Comparison of ENCODE assay signal across 20 mouse cellular contexts in genomic region chr3:146189933-146190332, GRCm38 (mm10). TPM values are rescaled to one million over a fixed set of nuclear protein-coding genes. Genes with fewer than 3 reads are reported as not detected.
DNase-seq lines count a peak whose midpoint lies in the region; ATAC-seq and TF ChIP-seq lines count a peak whose summit lies in the region.
"Had no signal": no experiment of that assay in that cellular context is flagged by ENCODE, and none has a peak within 500 bp of the region (broad histone marks: within the 10 kb centered on the region; RNA-seq: fewer than 3 reads in every experiment).

No protein-coding gene starts in this region.

- no peak overlapping the region for H3K4me2 ChIP-seq in intestine, postnatal 0 days (replicated peaks; ENCODE audit: low read depth)
- no peak overlapping the region for H3K4me2 ChIP-seq in intestine, embryonic 16.5 days (ENCODE audit: low read depth, low read length)
- H3K4me2 ChIP-seq in stomach, postnatal 0 days (replicated peaks; ENCODE audit: low read depth) = no peak overlapping the region
- H3K4me2 ChIP-seq: embryonic facial prominence, embryonic 12.5 days; forebrain, embryonic 12.5 days; limb, embryonic 13.5 days had no signal

- no peak overlapping the region for H3K9ac ChIP-seq in intestine, postnatal 0 days (ENCODE audit: low read depth, low read length)
- H3K9ac ChIP-seq in intestine, embryonic 16.5 days (ENCODE audit: low read depth, low read length) = no peak overlapping the region
- H3K9ac ChIP-seq in stomach, postnatal 0 days (ENCODE audit: low read length) = no peak overlapping the region
- H3K9ac ChIP-seq: embryonic facial prominence, embryonic 12.5 days; forebrain, embryonic 12.5 days; limb, embryonic 13.5 days had no signal

- H3K9me3 ChIP-seq in intestine, postnatal 0 days (ENCODE audit: control insufficient read depth) = no peaks in the 10 kb centered on the region
- H3K9me3 ChIP-seq in intestine, embryonic 16.5 days (ENCODE audit: control insufficient read depth, low read length) = no peaks in the 10 kb centered on the region
- H3K9me3 ChIP-seq in stomach, postnatal 0 days (ENCODE audit: control insufficient read depth, low read length) = no peaks in the 10 kb centered on the region
- H3K9me3 ChIP-seq: embryonic facial prominence, embryonic 12.5 days; forebrain, embryonic 12.5 days; limb, embryonic 13.5 days had no signal

- TF ChIP-seq EP300 in stomach, postnatal 0 days (optimal IDR thresholded peaks at IDR 0.05) = no peak

- H3K4me1 ChIP-seq in intestine, postnatal 0 days (replicated peaks; ENCODE audit: control insufficient read depth, insufficient read depth, low read length) = no peaks in the 10 kb centered on the region
- H3K4me1 ChIP-seq in intestine, embryonic 16.5 days (ENCODE audit: control insufficient read depth, insufficient read depth, low read length) = no peaks in the 10 kb centered on the region
- no peaks in the 10 kb centered on the region for H3K4me1 ChIP-seq in spleen, adult 2 months (ENCODE audit: control insufficient read depth, insufficient read depth, insufficient read length)
- no peaks in the 10 kb centered on the region for H3K4me1 ChIP-seq in stomach, postnatal 0 days (replicated peaks; ENCODE audit: control insufficient read depth, insufficient read depth)
- H3K4me1 ChIP-seq: embryonic facial prominence, embryonic 12.5 days; limb, embryonic 13.5 days had no signal

- no peak overlapping the region for H3K27ac ChIP-seq in intestine, postnatal 0 days (ENCODE audit: low read depth, low read length)
- H3K27ac ChIP-seq in intestine, embryonic 16.5 days (ENCODE audit: low read length) = no peak overlapping the region
- no peak overlapping the region for H3K27ac ChIP-seq in spleen, adult 2 months (ENCODE audit: insufficient read depth, low read length)
- H3K27ac ChIP-seq in stomach, postnatal 0 days (replicated peaks) = no peak overlapping the region
- H3K27ac ChIP-seq: embryonic facial prominence, embryonic 12.5 days; forebrain, embryonic 12.5 days; limb, embryonic 13.5 days had no signal

- TF ChIP-seq POLR2A in spleen, adult 2 months (IDR thresholded peaks at IDR 0.05; ENCODE audit: low read depth, low read length) = no peak

- ATAC-seq in intestine, postnatal 0 days = no peak
- no peak for ATAC-seq in intestine, embryonic 16.5 days
- ATAC-seq in stomach, postnatal 0 days (ENCODE audit: low FRiP score, low TSS enrichment) = no peak
- ATAC-seq: activated CD4-positive, CD25-positive, alpha-beta regulatory T cell, adult 4 months had no signal

- no peak overlapping the region for H3K4me3 ChIP-seq in intestine, postnatal 0 days (ENCODE audit: low read depth, low read length)
- H3K4me3 ChIP-seq in intestine, embryonic 16.5 days (ENCODE audit: low read length) = no peak overlapping the region
- no peak overlapping the region for H3K4me3 ChIP-seq in spleen, adult 2 months (ENCODE audit: extremely low read depth, insufficient read depth, insufficient read length)
- H3K4me3 ChIP-seq in stomach, postnatal 0 days (ENCODE audit: low read depth, low read length) = no peak overlapping the region
- H3K4me3 ChIP-seq: embryonic facial prominence, embryonic 12.5 days; forebrain, embryonic 12.5 days; limb, embryonic 13.5 days had no signal

- TF ChIP-seq CTCF in intestine, postnatal 0 days (IDR thresholded peaks at IDR 0.05; ENCODE audit: low read depth) = peak; percentile 56
- peak; percentile 14; the same call in 1 of the 2 replicates for TF ChIP-seq CTCF in spleen, adult 2 months (IDR thresholded peaks at IDR 0.05; ENCODE audit: extremely low read depth, insufficient read depth, insufficient read length, insufficient replicate concordance)
- TF ChIP-seq CTCF in stomach, postnatal 0 days (IDR thresholded peaks at IDR 0.05; ENCODE audit: low read depth) = peak; percentile 34; the same call in 1 of the 2 replicates

- H3K36me3 ChIP-seq in intestine, postnatal 0 days (ENCODE audit: control insufficient read depth, insufficient read depth) = no peaks in the 10 kb centered on the region
- no peaks in the 10 kb centered on the region for H3K36me3 ChIP-seq in intestine, embryonic 16.5 days (ENCODE audit: control insufficient read depth, insufficient read depth, low read length)
- peaks cover 2% of the 10 kb centered on the region; the same call in 1 of the 2 replicates for H3K36me3 ChIP-seq in spleen, adult 2 months (ENCODE audit: control insufficient read depth, insufficient read depth, low read length)
- no peaks in the 10 kb centered on the region for H3K36me3 ChIP-seq in stomach, postnatal 0 days (ENCODE audit: control insufficient read depth, insufficient read depth, low read length)
- H3K36me3 ChIP-seq: embryonic facial prominence, embryonic 12.5 days; forebrain, embryonic 12.5 days; limb, embryonic 13.5 days had no signal

- WGBS in intestine, postnatal 0 days = 81% methylated on average over 10 of the region's 10 CpGs
- 73% methylated on average over 10 of the region's 10 CpGs for WGBS in intestine, embryonic 16.5 days
- 86% methylated on average over 10 of the region's 10 CpGs for WGBS in spleen, adult 2 months
- 72% methylated on average over 10 of the region's 10 CpGs for WGBS in stomach, postnatal 0 days

- no peaks in the 10 kb centered on the region for H3K27me3 ChIP-seq in intestine, postnatal 0 days (replicated peaks; ENCODE audit: control insufficient read depth, insufficient read depth, low read length)
- H3K27me3 ChIP-seq in intestine, embryonic 16.5 days (replicated peaks; ENCODE audit: control insufficient read depth, insufficient read depth, low read length) = no peaks in the 10 kb centered on the region
- H3K27me3 ChIP-seq in spleen, adult 2 months (ENCODE audit: control insufficient read depth, insufficient read depth, low read length) = no peaks in the 10 kb centered on the region
- no peaks in the 10 kb centered on the region for H3K27me3 ChIP-seq in stomach, postnatal 0 days (ENCODE audit: control insufficient read depth, insufficient read depth, low read length)
- H3K27me3 ChIP-seq: embryonic facial prominence, embryonic 12.5 days; forebrain, embryonic 12.5 days; limb, embryonic 13.5 days had no signal

- DNase-seq in spleen, adult 2 months (ENCODE audit: low read depth in 1 of 2, low spot score in 2 of 2) = no peak
- DNase-seq in spleen, postnatal 36 days (ENCODE audit: low spot score in 2 of 2) = no peak
- DNase-seq in ZHBTc4 (ENCODE audit: low read depth, low spot score) = peak; percentile 55
- DNase-seq in stomach, postnatal 0 days (ENCODE audit: low spot score) = no peak
- no peak for DNase-seq in left cerebral cortex, adult 8-10 months (ENCODE audit: low spot score in 2 of 2)
- DNase-seq in cerebellum, adult 11 months = no peak
- DNase-seq: cerebellum, adult 8-10 months; kidney, adult 18-20 months; layer of hippocampus, adult 9-11 months; lung, postnatal 14 days; right cerebral cortex, adult 18-20 months had no signal

RNA-seq across cellular contexts. Expression of gene Lpar3, which starts 30.8 kb away (rescaled TPM):
- 10.7 TPM in 2 replicates for polyA plus RNA-seq in intestine, postnatal 0 days (2015; fragmentation: Nextera tagmentation; extraction: Ambion mirVana)
- 2.8 and 3.1 TPM in 2 replicates for polyA plus RNA-seq in intestine, embryonic 16.5 days (2015; fragmentation: Nextera tagmentation; extraction: Ambion mirVana)
- polyA plus RNA-seq in spleen, adult 2 months (2012; rRNA removed) = 0.57 and 1.2 TPM in 2 replicates
- polyA plus RNA-seq in stomach, postnatal 0 days (2015; fragmentation: Nextera tagmentation; extraction: Ambion mirVana) = 0.38 and 0.53 TPM in 2 replicates
- under 1 TPM; 0.24 to 0.60 (median 0.34) TPM for total RNA-seq in left cerebral cortex, adult 8-10 months (2022)
- total RNA-seq: hematopoietic stem cell, adult 5-6 weeks had no signal
- polyA plus RNA-seq: activated CD4-positive, CD25-positive, alpha-beta regulatory T cell, adult 4 months had no signal

RNA-seq across cellular contexts. Expression of gene Mcoln2, which starts 40.3 kb away (rescaled TPM):
- polyA plus RNA-seq in intestine, postnatal 0 days (2015; fragmentation: Nextera tagmentation; extraction: Ambion mirVana) = 6.4 TPM in 2 replicates
- 8.1 and 8.8 TPM in 2 replicates for polyA plus RNA-seq in intestine, embryonic 16.5 days (2015; fragmentation: Nextera tagmentation; extraction: Ambion mirVana)
- 6.6 and 8.2 TPM in 2 replicates for polyA plus RNA-seq in spleen, adult 2 months (2012; rRNA removed)
- polyA plus RNA-seq in stomach, postnatal 0 days (2015; fragmentation: Nextera tagmentation; extraction: Ambion mirVana) = 1.9 TPM in 2 replicates
- total RNA-seq in left cerebral cortex, adult 8-10 months (2022) = not detected
- total RNA-seq: gastrocnemius, adult 18-20 months had no signal
- polyA plus RNA-seq: neural tube, embryonic 14.5 days had no signal
